Mouse (Mus musculus): ENCODE measurements around the gene Ifnl3. TPM values are rescaled to one million over a fixed set of nuclear protein-coding genes. Genes with fewer than 3 reads are reported as not detected.
"Not testable (repeated sequence)": the region's sequence is repeated elsewhere in the genome, so short reads cannot be mapped to it uniquely, and the experiment has no call there.

The Ifnl3 gene
- polyA plus RNA-seq, 1 experiment from 2014 or later, result not detected

DNA sequence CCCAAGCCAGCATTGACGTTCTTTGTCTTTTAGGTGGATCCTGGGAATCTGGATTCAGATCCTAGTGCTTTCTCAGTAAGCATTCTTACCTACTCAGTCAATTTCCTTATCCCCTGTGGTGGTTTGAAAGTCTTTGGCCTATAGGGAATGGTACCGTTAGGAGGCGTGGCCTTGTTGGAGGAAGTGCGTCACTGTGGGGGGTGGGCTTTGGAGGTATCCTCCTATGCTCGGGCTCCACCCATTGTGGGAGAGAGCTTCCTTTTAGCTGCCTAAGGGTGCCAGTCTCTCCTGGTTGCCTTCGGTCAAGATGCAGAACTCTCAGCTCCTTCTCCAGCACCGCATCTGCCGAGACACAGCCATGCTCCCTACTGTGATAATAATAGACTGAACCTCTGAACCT lies 30.3 kb upstream of the Ifnl3 start:
- 87% methylated on average over 8 of the region's 8 CpGs for WGBS
- Histone ChIP-seq H3K4me3 (replicated peaks; ENCODE audit: low read length) (no peak overlapping the region), H3K9ac (ENCODE audit: low read length) (no peak overlapping the region), H3K4me1 (ENCODE audit: control insufficient read depth, insufficient read depth, low read length) (peaks cover 3% of the 10 kb centered on the region; the same call in 1 of the 2 replicates), H3K36me3 (ENCODE audit: control insufficient read depth, insufficient read depth, low read length) (no peaks in the 10 kb centered on the region), H3K9me3 (replicated peaks; ENCODE audit: control insufficient read depth, low read length) (no peaks in the 10 kb centered on the region), H3K4me2 (ENCODE audit: low read depth, low read length) (no peak overlapping the region), H3K27me3 (ENCODE audit: control insufficient read depth, insufficient read depth, low read length) (no peaks in the 10 kb centered on the region), H3K27ac (ENCODE audit: low read length) (no peak overlapping the region)
- ATAC-seq (ENCODE audit: insufficient read depth, low FRiP score), result no peak

DNA sequence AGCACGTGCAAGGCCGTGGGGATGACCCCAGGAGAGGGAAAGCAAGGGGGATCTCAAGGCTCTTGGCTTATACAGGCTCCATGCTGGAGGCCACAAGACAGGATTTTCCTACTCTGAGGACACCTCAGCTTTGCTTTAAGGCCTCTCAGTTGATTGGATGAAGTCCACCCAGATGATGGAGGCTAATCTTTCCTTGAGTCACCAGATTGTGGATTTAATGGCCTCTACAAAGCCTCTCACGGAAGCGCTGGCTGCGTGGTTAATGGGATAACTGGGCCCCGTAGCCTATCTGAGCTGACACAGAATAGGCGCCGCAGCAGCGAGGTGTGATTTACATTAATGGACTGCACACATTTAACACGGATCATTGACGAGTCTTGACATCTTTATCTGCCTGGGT lies 27.2 kb upstream of the Ifnl3 start:
- Histone ChIP-seq H3K4me3 (replicated peaks; ENCODE audit: low read length) (no peak overlapping the region), H3K27ac (ENCODE audit: low read length) (no peak overlapping the region)

DNA sequence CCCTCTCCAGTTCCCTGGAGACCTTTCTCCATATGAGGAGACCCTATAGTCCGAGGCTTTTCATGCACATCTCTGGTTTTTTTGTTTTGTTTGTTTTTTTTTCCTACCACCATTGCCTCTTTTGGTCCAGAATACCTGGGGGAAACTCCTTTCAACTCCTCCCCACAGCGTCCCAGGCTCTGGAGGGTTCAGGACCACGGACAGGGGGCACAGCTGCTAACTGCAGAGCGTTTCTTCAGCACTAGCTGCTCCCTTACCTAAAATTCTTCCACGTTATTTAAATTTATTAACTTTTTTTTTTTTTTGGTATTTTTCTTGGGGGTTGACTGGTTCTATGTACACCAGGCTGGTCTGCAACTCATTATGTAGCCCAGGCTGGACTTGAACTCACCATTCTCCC lies 17.1 kb upstream of the Ifnl3 start:
- ATAC-seq (ENCODE audit: insufficient read depth, low FRiP score), result no peak
- Histone ChIP-seq H3K4me3 (replicated peaks; ENCODE audit: low read length) (no peak overlapping the region), H3K4me2 (ENCODE audit: low read depth, low read length) (no peak overlapping the region), H3K9ac (ENCODE audit: low read length) (no peak overlapping the region), H3K9me3 (replicated peaks; ENCODE audit: control insufficient read depth, low read length) (no peaks in the 10 kb centered on the region; the same call in 1 of the 2 replicates), H3K27ac (ENCODE audit: low read length) (no peak overlapping the region), H3K27me3 (ENCODE audit: control insufficient read depth, insufficient read depth, low read length) (no peaks in the 10 kb centered on the region; the same call in 1 of the 2 replicates), H3K36me3 (ENCODE audit: control insufficient read depth, insufficient read depth, low read length) (no peaks in the 10 kb centered on the region), H3K4me1 (ENCODE audit: control insufficient read depth, insufficient read depth, low read length) (no peaks in the 10 kb centered on the region)
- WGBS, result 1% methylated on average over 5 of the region's 5 CpGs

More for the DNA sequence above, 27.2 kb upstream of the Ifnl3 start:
- no peaks in the 10 kb centered on the region for H3K4me1 ChIP-seq (ENCODE audit: control insufficient read depth, insufficient read depth, low read length)
- no peak for ATAC-seq (ENCODE audit: insufficient read depth, low FRiP score)
- no peaks in the 10 kb centered on the region for H3K27me3 ChIP-seq (ENCODE audit: control insufficient read depth, insufficient read depth, low read length)
- no peak overlapping the region for H3K9ac ChIP-seq (ENCODE audit: low read length)
- WGBS, result 66% methylated on average over 11 of the region's 11 CpGs
- H3K36me3 ChIP-seq (ENCODE audit: control insufficient read depth, insufficient read depth, low read length), result no peaks in the 10 kb centered on the region
- H3K9me3 ChIP-seq (replicated peaks; ENCODE audit: control insufficient read depth, low read length), result no peaks in the 10 kb centered on the region
- H3K4me2 ChIP-seq (ENCODE audit: low read depth, low read length), result no peak overlapping the region

DNA sequence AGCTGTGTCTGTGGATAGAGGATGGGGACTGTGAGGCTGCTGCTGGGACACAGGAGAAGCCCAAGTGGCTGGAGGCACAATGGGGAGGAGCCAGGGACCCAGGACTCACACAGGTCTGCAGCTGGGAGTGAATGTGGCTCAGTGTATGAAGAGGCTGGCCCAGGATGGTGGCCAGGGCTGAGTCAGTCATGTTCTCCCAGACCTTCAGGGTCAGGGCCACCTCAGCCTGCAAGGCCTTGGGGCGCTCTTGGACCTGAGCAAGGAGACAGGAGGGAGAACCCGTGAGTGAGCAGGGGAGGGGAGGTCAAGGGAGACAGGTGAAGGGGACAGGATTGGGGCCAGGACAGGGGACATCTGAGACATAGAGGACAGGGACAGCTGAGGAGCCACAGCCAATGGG lies 13.5 kb upstream of the Ifnl3 start:
- H3K27me3 ChIP-seq (ENCODE audit: control insufficient read depth, insufficient read depth, low read length); H3K27ac ChIP-seq (ENCODE audit: low read length); ATAC-seq (ENCODE audit: insufficient read depth, low FRiP score); H3K4me1 ChIP-seq (ENCODE audit: control insufficient read depth, insufficient read depth, low read length); H3K4me2 ChIP-seq (ENCODE audit: low read depth, low read length); H3K36me3 ChIP-seq (ENCODE audit: control insufficient read depth, insufficient read depth, low read length); H3K4me3 ChIP-seq (replicated peaks; ENCODE audit: low read length); H3K9ac ChIP-seq (ENCODE audit: low read length); H3K9me3 ChIP-seq (replicated peaks; ENCODE audit: control insufficient read depth, low read length): not testable (repeated sequence)
- 44% methylated on average over 1 of the region's 2 CpGs for WGBS

DNA sequence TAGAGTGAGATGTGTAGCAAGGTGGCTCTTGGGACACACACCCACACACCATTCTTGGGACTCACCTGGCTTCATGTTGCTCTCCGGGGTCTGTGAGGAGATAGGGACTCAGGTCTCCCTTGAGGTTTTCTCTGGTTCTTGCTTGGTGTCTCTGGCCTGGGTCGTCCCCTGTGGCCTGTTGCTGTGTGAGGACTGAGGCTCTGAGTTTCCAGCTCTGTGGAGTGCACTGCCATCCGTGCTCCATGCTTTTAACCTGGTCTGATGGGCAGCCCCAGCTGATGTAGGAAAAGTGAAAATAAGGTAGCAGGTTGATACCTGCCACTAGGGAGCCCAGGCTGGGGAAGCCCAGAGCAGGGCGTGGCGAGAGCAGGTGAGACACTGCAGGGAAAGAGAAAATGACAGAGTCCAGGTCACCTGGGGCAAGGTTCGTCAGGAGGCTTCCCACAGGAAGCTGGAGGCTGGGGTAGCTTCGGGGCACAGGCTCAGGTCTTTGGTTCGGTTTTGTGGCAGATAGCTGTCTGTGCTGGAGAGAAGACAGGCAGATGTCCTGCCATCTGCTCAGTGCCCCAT lies 12.1 kb upstream of the Ifnl3 start, which contains the start of gene Ifnl2:
Ifnl2 (minus strand) TSS at position 51 of the 570 bp plus-strand sequence.
- not testable (repeated sequence) for H3K9me3 ChIP-seq (replicated peaks; ENCODE audit: control insufficient read depth, low read length); H3K27ac ChIP-seq (ENCODE audit: low read length); ATAC-seq (ENCODE audit: insufficient read depth, low FRiP score); H3K27me3 ChIP-seq (ENCODE audit: control insufficient read depth, insufficient read depth, low read length); H3K9ac ChIP-seq (ENCODE audit: low read length); H3K36me3 ChIP-seq (ENCODE audit: control insufficient read depth, insufficient read depth, low read length); H3K4me2 ChIP-seq (ENCODE audit: low read depth, low read length); H3K4me3 ChIP-seq (replicated peaks; ENCODE audit: low read length); H3K4me1 ChIP-seq (ENCODE audit: control insufficient read depth, insufficient read depth, low read length)
- WGBS, result 58% methylated on average over 8 of the region's 8 CpGs

DNA sequence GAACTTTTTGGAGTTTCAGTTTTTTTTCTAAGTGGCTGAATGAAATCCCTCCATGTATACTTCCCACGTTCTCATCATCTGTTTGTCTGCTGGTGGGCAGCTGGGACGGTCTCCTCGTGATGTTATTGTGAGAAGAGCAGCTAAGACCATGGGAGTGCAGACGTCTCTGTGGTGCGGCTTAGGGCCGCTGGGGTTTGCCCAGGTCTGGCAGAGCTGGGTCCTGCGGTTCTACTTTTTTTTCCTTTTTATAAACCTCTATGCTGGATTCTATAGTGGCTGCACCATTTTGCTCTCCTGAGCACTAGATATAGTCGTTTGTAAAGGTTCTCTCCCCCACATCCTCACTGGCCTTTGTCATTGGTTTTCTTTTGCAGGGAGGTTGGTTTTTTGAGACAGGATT lies 11.2 kb upstream of the Ifnl3 start:
- H3K9ac ChIP-seq (ENCODE audit: low read length), result no peak overlapping the region
- 63% methylated on average over 8 of the region's 8 CpGs for WGBS
- H3K9me3 ChIP-seq (replicated peaks; ENCODE audit: control insufficient read depth, low read length), result no peaks in the 10 kb centered on the region
- H3K36me3 ChIP-seq (ENCODE audit: control insufficient read depth, insufficient read depth, low read length), result no peaks in the 10 kb centered on the region
- ATAC-seq (ENCODE audit: insufficient read depth, low FRiP score), result no peak
- no peak overlapping the region for H3K27ac ChIP-seq (ENCODE audit: low read length)
- no peaks in the 10 kb centered on the region for H3K4me1 ChIP-seq (ENCODE audit: control insufficient read depth, insufficient read depth, low read length)
- no peaks in the 10 kb centered on the region for H3K27me3 ChIP-seq (ENCODE audit: control insufficient read depth, insufficient read depth, low read length)
- H3K4me3 ChIP-seq (replicated peaks; ENCODE audit: low read length), result no peak overlapping the region
- no peak overlapping the region for H3K4me2 ChIP-seq (ENCODE audit: low read depth, low read length)

DNA sequence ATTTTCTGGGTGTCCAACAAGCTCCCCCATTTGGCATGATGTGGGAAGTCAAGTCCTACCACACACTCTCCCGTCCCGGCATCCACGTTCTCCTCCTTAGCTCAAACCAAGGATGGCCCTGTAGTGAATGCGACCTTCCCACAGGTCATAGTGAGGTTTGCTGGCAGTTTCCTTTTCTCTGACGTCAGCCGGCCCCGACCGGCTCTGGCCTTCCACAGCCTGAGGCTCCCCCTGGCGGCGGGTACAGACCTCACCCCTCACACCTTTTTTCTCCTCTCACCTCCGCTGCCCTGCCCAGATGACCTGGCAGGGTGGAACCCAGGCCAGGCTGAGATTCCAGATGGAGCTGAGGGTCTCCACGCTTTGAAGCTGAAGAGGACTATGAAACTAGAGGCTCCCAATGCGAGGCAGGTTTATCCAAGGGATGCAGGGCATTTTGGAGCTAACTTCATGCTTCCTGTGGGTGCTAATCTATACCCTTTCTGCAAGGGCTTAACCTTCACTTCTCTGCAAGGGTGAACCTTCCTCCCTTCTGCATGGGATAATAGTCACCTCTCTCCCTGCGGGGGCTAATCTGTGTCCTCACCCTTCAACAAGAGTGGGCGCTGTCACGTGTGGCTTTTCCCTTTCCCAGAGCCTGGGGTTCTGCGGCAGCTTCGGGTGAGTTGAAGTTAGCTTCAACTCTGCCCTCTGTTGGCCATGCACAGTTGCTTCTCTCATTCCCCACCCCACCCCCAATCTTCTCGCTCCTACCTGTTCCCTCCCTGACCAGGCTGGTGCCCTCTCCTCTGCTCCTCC lies 5.5 kb downstream of the Ifnl3 start:
- Histone ChIP-seq H3K36me3 (ENCODE audit: control insufficient read depth, insufficient read depth, low read length) (no peaks in the 10 kb centered on the region), H3K4me1 (ENCODE audit: control insufficient read depth, insufficient read depth, low read length) (no peaks in the 10 kb centered on the region), H3K4me3 (replicated peaks; ENCODE audit: low read length) (no peak overlapping the region), H3K4me2 (ENCODE audit: low read depth, low read length) (no peak overlapping the region), H3K9me3 (replicated peaks; ENCODE audit: control insufficient read depth, low read length) (no peaks in the 10 kb centered on the region), H3K27me3 (ENCODE audit: control insufficient read depth, insufficient read depth, low read length) (no peaks in the 10 kb centered on the region), H3K9ac (ENCODE audit: low read length) (no peak overlapping the region), H3K27ac (ENCODE audit: low read length) (no peak overlapping the region)
- ATAC-seq (ENCODE audit: insufficient read depth, low FRiP score), result peak; percentile 51; the same call in 1 of the 2 replicates
- WGBS, result 5% methylated on average over 19 of the region's 19 CpGs

DNA sequence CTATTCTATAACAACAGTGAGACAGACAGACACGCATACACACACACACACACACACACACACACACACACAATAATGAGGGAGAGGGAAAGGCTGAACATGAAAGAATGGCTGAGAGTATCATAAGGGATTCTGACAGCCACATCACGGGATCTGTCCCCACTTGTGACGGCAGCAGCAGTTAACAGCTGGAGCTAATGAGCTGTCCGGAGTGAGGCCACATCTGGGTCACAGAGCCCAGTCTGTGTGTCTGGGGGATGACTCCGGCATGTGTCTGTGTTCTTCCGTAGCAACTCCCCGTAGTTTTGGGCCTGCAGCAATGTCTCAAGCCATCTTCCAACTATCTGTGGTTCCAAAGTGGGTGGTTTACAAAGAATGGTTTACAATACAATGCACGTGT lies 9.4 kb downstream of the Ifnl3 start:
- Histone ChIP-seq H3K27ac (ENCODE audit: low read length) (no peak overlapping the region), H3K9me3 (replicated peaks; ENCODE audit: control insufficient read depth, low read length) (no peaks in the 10 kb centered on the region), H3K4me3 (replicated peaks; ENCODE audit: low read length) (no peak overlapping the region), H3K27me3 (ENCODE audit: control insufficient read depth, insufficient read depth, low read length) (no peaks in the 10 kb centered on the region), H3K4me2 (ENCODE audit: low read depth, low read length) (no peak overlapping the region), H3K9ac (ENCODE audit: low read length) (no peak overlapping the region), H3K4me1 (ENCODE audit: control insufficient read depth, insufficient read depth, low read length) (no peaks in the 10 kb centered on the region), H3K36me3 (ENCODE audit: control insufficient read depth, insufficient read depth, low read length) (no peaks in the 10 kb centered on the region)
- WGBS, result 68% methylated on average over 8 of the region's 8 CpGs
- ATAC-seq (ENCODE audit: insufficient read depth, low FRiP score), result no peak

DNA sequence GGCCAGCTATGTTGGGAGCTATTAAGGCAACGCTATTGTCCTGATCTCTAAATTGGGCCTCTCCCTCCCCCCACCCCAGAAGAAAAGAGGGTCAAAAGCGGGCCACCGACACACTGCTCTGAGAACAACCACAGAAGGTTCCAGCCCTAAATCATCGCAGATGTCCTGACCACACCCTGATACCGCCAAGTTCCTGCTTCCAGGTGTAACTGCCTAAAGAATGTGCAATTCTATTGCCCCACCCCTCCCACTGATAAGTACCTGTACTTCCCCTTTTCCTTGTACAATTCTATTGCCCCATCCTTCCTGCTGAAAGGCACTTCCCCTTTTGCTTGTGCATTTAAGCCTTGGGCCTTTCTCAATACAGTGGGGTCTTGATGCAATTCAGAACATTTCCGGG lies 16.2 kb downstream of the Ifnl3 start:
- 90% methylated on average over 6 of the region's 6 CpGs for WGBS
- H3K36me3 ChIP-seq (ENCODE audit: control insufficient read depth, insufficient read depth, low read length); H3K27ac ChIP-seq (ENCODE audit: low read length); H3K4me1 ChIP-seq (ENCODE audit: control insufficient read depth, insufficient read depth, low read length); H3K9ac ChIP-seq (ENCODE audit: low read length); H3K9me3 ChIP-seq (replicated peaks; ENCODE audit: control insufficient read depth, low read length); H3K27me3 ChIP-seq (ENCODE audit: control insufficient read depth, insufficient read depth, low read length); ATAC-seq (ENCODE audit: insufficient read depth, low FRiP score); H3K4me3 ChIP-seq (replicated peaks; ENCODE audit: low read length); H3K4me2 ChIP-seq (ENCODE audit: low read depth, low read length): not testable (repeated sequence)

Data from stomach, embryonic 16.5 days (tissue).